Mouse (Mus musculus) kidney, postnatal 10 days (tissue): ENCODE results near the gene Zfp260.

Experiments used
- DNase-seq: peaks from one replicate; pipeline ENCODE4 v3.0.0; 2021; ENCODE audit warnings: mixed read lengths

Gene Zfp260

DNA sequence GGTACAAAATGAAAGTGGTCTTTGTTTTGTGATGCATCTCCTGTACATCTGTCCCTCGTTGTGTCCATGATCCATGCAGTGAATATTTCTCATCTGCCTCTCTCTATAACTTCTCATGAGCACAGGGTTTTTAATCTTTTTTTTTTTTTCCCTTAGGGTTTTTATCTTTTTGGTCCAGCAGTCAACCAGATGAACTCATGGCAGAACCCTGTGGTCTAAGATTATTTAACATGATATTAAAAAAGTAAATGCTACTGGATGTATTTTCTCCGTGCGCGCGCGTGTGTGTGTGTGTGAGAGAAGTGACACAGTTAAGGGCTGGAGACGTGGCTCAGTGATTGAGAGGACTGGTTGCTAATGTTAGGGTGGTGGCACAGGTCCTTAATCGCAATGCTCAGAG lies 35.3 kb downstream of the Zfp260 start:
- DNase-seq = no peak

DNA sequence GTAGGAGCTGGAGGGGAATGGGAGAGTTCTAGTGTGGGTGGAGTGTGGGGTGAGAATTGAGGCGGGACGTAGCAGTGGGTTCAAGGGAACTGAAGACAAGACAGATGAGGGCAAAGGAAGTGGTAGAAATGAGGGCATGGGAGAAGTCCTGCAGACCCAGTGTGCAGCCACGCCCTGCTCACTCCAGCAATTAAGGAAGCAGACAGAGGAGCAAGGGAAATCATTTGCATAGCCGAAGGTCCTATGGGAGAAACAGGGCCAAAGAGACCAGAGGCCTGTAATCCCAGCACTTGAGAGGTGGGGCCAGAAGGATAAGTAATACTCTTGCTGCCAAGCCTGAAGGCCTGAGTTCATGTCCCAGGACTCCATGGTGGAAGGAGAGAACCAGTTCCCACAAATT lies 37.8 kb downstream of the Zfp260 start:
- no peak for DNase-seq

DNA sequence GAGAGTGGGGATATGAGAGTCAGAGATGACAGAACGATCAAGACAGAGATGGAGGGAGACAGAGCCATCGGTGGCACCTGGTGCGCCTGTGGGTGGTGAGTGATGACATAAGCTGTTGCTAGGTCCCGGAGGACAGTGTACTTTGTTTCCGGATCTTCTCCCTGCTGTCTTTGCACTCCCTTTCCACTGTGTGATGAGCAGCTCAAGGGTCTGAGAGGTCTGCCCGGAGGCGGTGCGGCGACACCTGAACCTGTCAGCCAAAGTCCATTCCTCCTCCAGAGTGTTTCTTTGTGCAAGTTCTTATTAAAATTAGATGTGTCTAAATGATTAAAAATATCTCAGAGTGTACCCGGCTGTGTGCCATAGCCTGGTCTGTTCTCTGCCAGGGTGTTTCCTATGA lies 42.2 kb downstream of the Zfp260 start:
- no peak for DNase-seq

DNA sequence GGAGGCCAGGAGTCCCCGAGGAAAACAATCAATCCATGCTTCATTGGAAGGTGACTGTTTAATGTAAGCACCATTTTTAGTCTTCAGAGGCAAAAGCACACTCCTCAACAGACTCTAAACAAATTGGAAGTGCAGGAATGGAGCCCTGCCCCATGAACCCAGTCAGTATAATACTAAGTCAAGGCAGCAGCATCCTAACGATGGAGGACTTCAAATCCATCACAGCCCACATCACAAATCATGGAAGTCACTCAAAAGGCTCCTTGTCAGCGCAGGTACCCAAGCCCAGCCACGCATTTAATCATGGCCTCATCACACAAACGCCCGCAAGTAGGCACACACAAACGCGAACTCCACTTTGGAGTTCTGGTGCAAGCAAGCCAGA lies 48.6 kb downstream of the Zfp260 start:
- no peak for DNase-seq

DNA sequence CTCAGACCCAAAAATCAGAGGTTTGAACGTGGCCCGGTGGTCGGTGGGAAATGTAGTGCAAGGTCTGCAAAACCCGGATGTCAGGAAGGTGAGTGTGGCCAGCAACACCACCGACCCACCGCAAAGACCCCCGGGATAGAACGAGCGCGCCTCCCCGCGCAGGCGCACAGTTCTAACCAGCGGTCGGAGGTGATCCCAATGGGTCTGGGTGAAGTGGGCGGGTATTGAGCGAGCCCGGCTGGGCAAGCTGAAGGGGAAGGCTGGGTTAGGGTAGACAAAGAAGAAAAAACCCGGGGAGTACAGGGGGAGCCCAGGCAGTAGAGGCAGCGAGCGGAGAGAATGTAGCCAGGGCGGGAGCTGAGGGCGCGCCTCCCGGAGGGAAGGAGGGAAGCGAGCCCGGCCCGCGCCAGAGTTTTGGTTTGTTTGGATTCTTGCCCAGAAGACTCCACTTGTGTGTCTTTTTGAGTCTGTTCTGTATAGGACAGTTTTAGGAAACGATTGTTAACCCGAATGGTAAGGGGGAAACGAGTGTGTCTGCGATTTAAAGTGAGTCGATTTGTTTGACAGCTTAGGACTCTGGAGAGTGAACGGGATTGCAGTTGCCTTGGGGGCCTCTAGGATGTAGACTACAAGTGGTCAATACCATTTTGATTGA lies 49.1 kb downstream of the Zfp260 start:
- peak; percentile 86 for DNase-seq

DNA sequence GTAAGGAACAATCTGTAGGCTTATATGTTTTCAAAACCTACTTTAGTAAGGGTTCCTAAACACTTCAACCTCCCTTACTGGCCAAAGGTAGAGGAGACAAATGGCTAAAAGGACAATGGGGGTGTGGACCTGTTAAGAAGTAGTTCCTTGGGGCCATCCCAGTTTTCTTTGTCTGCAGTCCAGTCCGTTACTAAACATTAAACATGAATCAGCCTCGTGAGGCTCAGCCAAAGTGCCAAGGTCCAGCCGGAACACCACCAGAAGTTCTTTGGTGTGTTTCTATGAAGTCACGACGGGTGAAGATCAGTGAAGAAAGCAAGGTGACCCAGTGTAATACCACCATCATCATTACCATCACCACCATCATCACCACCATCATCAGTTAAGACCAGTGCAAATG lies 52.4 kb downstream of the Zfp260 start:
- DNase-seq = no peak

DNA sequence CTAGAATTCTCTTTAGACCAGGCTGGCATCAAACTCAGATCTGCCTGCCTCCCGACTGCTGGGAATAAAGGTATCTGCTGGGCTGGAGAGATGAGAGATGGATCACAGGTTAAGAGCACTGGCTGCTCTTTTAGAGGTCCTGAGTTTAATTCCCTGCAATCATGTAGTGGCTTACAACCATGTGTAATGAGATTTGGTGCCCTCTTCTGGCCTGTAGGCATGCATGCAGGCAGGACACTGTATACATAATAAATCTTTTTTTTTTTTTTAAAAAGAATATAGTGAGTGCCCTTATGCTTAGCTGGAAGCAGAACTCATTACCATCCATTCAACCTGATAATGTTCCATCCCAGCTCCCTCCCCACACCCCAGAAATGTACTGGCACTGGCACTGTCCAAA lies 59.5 kb downstream of the Zfp260 start:
- no peak for DNase-seq

DNA sequence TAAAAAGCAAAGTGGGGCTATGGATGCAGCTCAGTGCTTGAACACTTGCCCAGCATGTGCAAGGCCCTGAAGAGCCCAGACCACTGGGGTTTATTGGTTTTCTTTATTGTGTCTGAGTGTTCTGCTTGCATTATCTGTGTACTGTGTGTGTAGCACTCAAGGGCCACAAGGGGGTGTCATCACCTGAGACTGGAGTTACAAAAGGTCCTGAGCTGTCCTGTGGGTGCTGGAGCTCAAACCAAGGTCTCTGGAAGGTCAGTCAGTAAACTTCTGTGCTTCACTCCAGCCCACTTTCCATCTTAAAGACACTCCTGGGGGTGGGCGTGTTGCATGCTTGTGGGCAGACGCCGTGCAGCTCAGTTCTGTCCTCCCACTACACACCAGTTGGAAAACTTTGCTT lies 60.9 kb downstream of the Zfp260 start:
- DNase-seq = no peak
